Mouse (Mus musculus): ENCODE results near the gene Agtpbp1. TPM values are rescaled to one million over a fixed set of nuclear protein-coding genes. Genes with fewer than 3 reads are reported as not detected.
"Not testable (repeated sequence)": the region's sequence is repeated elsewhere in the genome, so short reads cannot be mapped to it uniquely, and the experiment has no call there.

Agtpbp1 gene
- polyA plus RNA-seq (2012; rRNA removed) = 19.2 and 23.0 TPM in 2 replicates

GRCm38 (mm10) chr13:59584947-59585647 lies at the start of gene Agtpbp1, which contains the start of gene Naa35:
Agtpbp1 (minus strand) TSS chr13:59585227.
Naa35 (plus strand) TSS chr13:59585259.
- peak; percentile 98 for DNase-seq (ENCODE audit: low spot score)

GRCm38 (mm10) chr13:59634637-59635036 lies 49.6 kb upstream of the Agtpbp1 start:
- DNase-seq (ENCODE audit: low spot score) = no peak

- DNase-seq (ENCODE audit: low spot score) = no peak
Measured at GRCm38 (mm10) chr13:59626739-59627138, 41.7 kb upstream of the Agtpbp1 start.

GRCm38 (mm10) chr13:59624903-59625302 lies 39.9 kb upstream of the Agtpbp1 start:
- no peak for DNase-seq (ENCODE audit: low spot score)

GRCm38 (mm10) chr13:59624389-59624788 lies 39.4 kb upstream of the Agtpbp1 start:
- DNase-seq (ENCODE audit: low spot score) = no peak

GRCm38 (mm10) chr13:59621643-59622489 lies 36.8 kb upstream of the Agtpbp1 start:
- DNase-seq (ENCODE audit: low spot score) = no peak

GRCm38 (mm10) chr13:59618463-59618862 lies 33.4 kb upstream of the Agtpbp1 start:
- no peak for DNase-seq (ENCODE audit: low spot score)

- DNase-seq (ENCODE audit: low spot score) = no peak
Measured at GRCm38 (mm10) chr13:59615554-59615953, 30.5 kb upstream of the Agtpbp1 start.

- no peak for DNase-seq (ENCODE audit: low spot score)
Measured at GRCm38 (mm10) chr13:59615152-59615551, 30.1 kb upstream of the Agtpbp1 start.

GRCm38 (mm10) chr13:59613868-59614267 lies 28.8 kb upstream of the Agtpbp1 start:
- no peak for DNase-seq (ENCODE audit: low spot score)

GRCm38 (mm10) chr13:59610437-59610836 lies 25.4 kb upstream of the Agtpbp1 start:
- no peak for DNase-seq (ENCODE audit: low spot score)

GRCm38 (mm10) chr13:59609885-59610284 lies 24.9 kb upstream of the Agtpbp1 start:
- no peak for DNase-seq (ENCODE audit: low spot score)

- no peak for DNase-seq (ENCODE audit: low spot score)
Measured at GRCm38 (mm10) chr13:59605221-59605922, 20.3 kb upstream of the Agtpbp1 start.

- no peak for DNase-seq (ENCODE audit: low spot score)
Measured at GRCm38 (mm10) chr13:59604511-59604910, 19.5 kb upstream of the Agtpbp1 start.

GRCm38 (mm10) chr13:59603096-59603495 lies 18.1 kb upstream of the Agtpbp1 start:
- no peak for DNase-seq (ENCODE audit: low spot score)

- DNase-seq (ENCODE audit: low spot score) = no peak
Measured at GRCm38 (mm10) chr13:59592630-59593029, 7.6 kb upstream of the Agtpbp1 start.

- not testable (repeated sequence) for DNase-seq (ENCODE audit: low spot score)
Measured at GRCm38 (mm10) chr13:59592058-59592457, 7.0 kb upstream of the Agtpbp1 start.

- no peak for DNase-seq (ENCODE audit: low spot score)
Measured at GRCm38 (mm10) chr13:59590691-59591090, 5.7 kb upstream of the Agtpbp1 start.

GRCm38 (mm10) chr13:59589672-59590071 lies 4.6 kb upstream of the Agtpbp1 start:
- no peak for DNase-seq (ENCODE audit: low spot score)

GRCm38 (mm10) chr13:59587201-59587600 lies 2.2 kb upstream of the Agtpbp1 start:
- DNase-seq (ENCODE audit: low spot score) = no peak

- DNase-seq (ENCODE audit: low spot score) = peak; percentile 49
Measured at GRCm38 (mm10) chr13:59585648-59586005, 600 bp upstream of the Agtpbp1 start.

- peak; percentile 25 for DNase-seq (ENCODE audit: low spot score)
Measured at GRCm38 (mm10) chr13:59584481-59584880, 546 bp downstream of the Agtpbp1 start.
